8 mouse cellular contexts compared by ENCODE assay signal in genomic region chr6:134036491-134036911, GRCm38 (mm10). TPM values are rescaled to one million over a fixed set of nuclear protein-coding genes. Genes with fewer than 3 reads are reported as not detected.
DNase-seq lines count a peak whose midpoint lies in the region; ATAC-seq lines count a peak whose summit lies in the region.

No protein-coding gene starts in this region.

- under 1% methylated on average over 7 of the region's 8 CpGs for WGBS in heart, embryonic 11.5 days (ENCODE audit: insufficient replicate concordance)
- 0% methylated on average over 7 of the region's 8 CpGs for WGBS in embryonic facial prominence, embryonic 15.5 days
- under 1% methylated on average over 8 of the region's 8 CpGs for WGBS in liver, embryonic 12.5 days (ENCODE audit: insufficient replicate concordance)

- no peaks in the 10 kb centered on the region for H3K27me3 ChIP-seq in heart, embryonic 11.5 days (ENCODE audit: control insufficient read depth, insufficient read depth, low read length)
- no peaks in the 10 kb centered on the region for H3K27me3 ChIP-seq in embryonic facial prominence, embryonic 15.5 days
- no peaks in the 10 kb centered on the region for H3K27me3 ChIP-seq in liver, embryonic 12.5 days (replicated peaks)

- peak overlapping the region; percentile 92 for H3K9ac ChIP-seq in heart, embryonic 11.5 days (ENCODE audit: low read depth, low read length)
- H3K9ac ChIP-seq in embryonic facial prominence, embryonic 15.5 days = peak overlapping the region; percentile 86
- peak overlapping the region; percentile 81 for H3K9ac ChIP-seq in liver, embryonic 12.5 days

- H3K4me1 ChIP-seq in heart, embryonic 11.5 days (ENCODE audit: control insufficient read depth, insufficient read depth, low read length) = peaks cover 40% of the 10 kb centered on the region
- peaks cover 40% of the 10 kb centered on the region for H3K4me1 ChIP-seq in embryonic facial prominence, embryonic 15.5 days
- peaks cover 58% of the 10 kb centered on the region for H3K4me1 ChIP-seq in liver, embryonic 12.5 days

- ATAC-seq in heart, embryonic 11.5 days (replicated peaks; ENCODE audit: insufficient number of reproducible peaks, low FRiP score, low TSS enrichment) = no peak
- ATAC-seq in embryonic facial prominence, embryonic 15.5 days (ENCODE audit: insufficient number of reproducible peaks, low FRiP score, low TSS enrichment, low read depth) = no peak
- no peak for ATAC-seq in liver, embryonic 12.5 days

- H3K36me3 ChIP-seq in heart, embryonic 11.5 days (ENCODE audit: control insufficient read depth, insufficient read depth, low read length) = no peaks in the 10 kb centered on the region
- H3K36me3 ChIP-seq in embryonic facial prominence, embryonic 15.5 days = no peaks in the 10 kb centered on the region
- no peaks in the 10 kb centered on the region for H3K36me3 ChIP-seq in liver, embryonic 12.5 days

- no peak for DNase-seq in heart, adult 18-20 months
- peak; percentile 65 for DNase-seq in CD4-positive helper T cell, adult 2 months (ENCODE audit: low read depth, low spot score)
- DNase-seq in urinary bladder, adult 18-20 months (ENCODE audit: low spot score in 2 of 2) = no peak
- no peak for DNase-seq in layer of hippocampus, adult 9-11 months
- no peak for DNase-seq in thymus, postnatal 25 days

- no peaks in the 10 kb centered on the region for H3K9me3 ChIP-seq in heart, embryonic 11.5 days (replicated peaks; ENCODE audit: control insufficient read depth, low read length)
- no peaks in the 10 kb centered on the region for H3K9me3 ChIP-seq in embryonic facial prominence, embryonic 15.5 days (replicated peaks)
- H3K9me3 ChIP-seq in liver, embryonic 12.5 days (replicated peaks) = no peaks in the 10 kb centered on the region

- peak overlapping the region; percentile 76 for H3K4me3 ChIP-seq in heart, embryonic 11.5 days (ENCODE audit: low read depth, low read length)
- peak overlapping the region; percentile 60 for H3K4me3 ChIP-seq in embryonic facial prominence, embryonic 15.5 days (replicated peaks)
- peak overlapping the region; percentile 82 for H3K4me3 ChIP-seq in liver, embryonic 12.5 days

- H3K27ac ChIP-seq in heart, embryonic 11.5 days (ENCODE audit: low read depth, low read length) = peak overlapping the region; percentile 99
- peak overlapping the region; percentile 100 for H3K27ac ChIP-seq in embryonic facial prominence, embryonic 15.5 days (replicated peaks)
- H3K27ac ChIP-seq in liver, embryonic 12.5 days = peak overlapping the region; percentile 88; the same call in 1 of the 2 replicates

- peak overlapping the region; percentile 79 for H3K4me2 ChIP-seq in heart, embryonic 11.5 days
- peak overlapping the region; percentile 57 for H3K4me2 ChIP-seq in embryonic facial prominence, embryonic 15.5 days (replicated peaks)
- H3K4me2 ChIP-seq in liver, embryonic 12.5 days = peak overlapping the region; percentile 94

RNA-seq across cellular contexts. Expression of gene Etv6, which starts 1.0 kb away (rescaled TPM):
- 16.0 and 17.9 TPM in 2 replicates for polyA plus RNA-seq in heart, embryonic 11.5 days (2014; fragmentation: Nextera tagmentation; extraction: Ambion mirVana)
- 10 to 100 TPM; 11.3 to 12.1 TPM for total RNA-seq in heart, adult 18-20 months (2021)
- polyA plus RNA-seq in embryonic facial prominence, embryonic 15.5 days (2015; fragmentation: Nextera tagmentation; extraction: Ambion mirVana) = 11.6 TPM in 2 replicates
- 6.7 and 7.9 TPM in 2 replicates for polyA plus RNA-seq in liver, embryonic 12.5 days (2016; fragmentation: Nextera tagmentation; extraction: Ambion mirVana)
